Mouse (Mus musculus): ENCODE data around the gene Bpgm. TPM values are rescaled to one million over a fixed set of nuclear protein-coding genes. Genes with fewer than 3 reads are reported as not detected.

The Bpgm gene
- polyA plus RNA-seq, 1 experiment from 2014 or later, result 38.1 TPM

DNA sequence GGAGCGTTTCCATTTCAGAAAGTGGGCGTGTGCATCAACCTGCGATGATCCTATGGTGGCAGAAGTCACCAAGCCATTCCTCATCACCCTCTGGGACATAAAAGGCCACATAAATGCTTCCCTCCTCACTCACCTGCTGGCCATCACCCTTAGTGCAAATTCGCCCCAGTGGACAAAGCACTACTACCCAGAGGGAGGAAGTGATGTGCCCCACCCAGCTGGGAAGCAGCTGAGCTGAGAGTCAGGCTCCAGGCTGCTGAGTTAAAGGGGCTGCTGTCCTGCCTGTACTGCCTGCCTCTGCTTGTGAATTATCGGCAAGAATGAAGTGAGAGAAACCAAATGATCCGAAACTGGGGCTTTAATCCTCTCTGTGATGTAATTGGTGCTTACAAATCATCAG is 49.9 kb downstream of the Bpgm start:
- no peak overlapping the region for H3K4me3 ChIP-seq (ENCODE audit: low read depth, low read length)
- H3K27me3 ChIP-seq (replicated peaks; ENCODE audit: control insufficient read depth, insufficient read depth, low read length), result no peaks in the 10 kb centered on the region
- no peak for DNase-seq (ENCODE audit: low spot score)
- no peak overlapping the region for H3K4me2 ChIP-seq (ENCODE audit: low read length)
- no peaks in the 10 kb centered on the region for H3K9me3 ChIP-seq (ENCODE audit: control insufficient read depth, low read length)
- no peaks in the 10 kb centered on the region for H3K36me3 ChIP-seq (ENCODE audit: control insufficient read depth, insufficient read depth, low read length)
- 69% methylated on average over 6 of the region's 6 CpGs for WGBS
- H3K4me1 ChIP-seq (replicated peaks; ENCODE audit: control insufficient read depth, insufficient read depth, low read length), result peaks cover 3% of the 10 kb centered on the region; the same call in 1 of the 2 replicates
- ATAC-seq (replicated peaks; ENCODE audit: low FRiP score, low TSS enrichment, low read depth), result no peak
- H3K9ac ChIP-seq (ENCODE audit: low read length), result no peak overlapping the region
- no peak overlapping the region for H3K27ac ChIP-seq (ENCODE audit: low read depth)

DNA sequence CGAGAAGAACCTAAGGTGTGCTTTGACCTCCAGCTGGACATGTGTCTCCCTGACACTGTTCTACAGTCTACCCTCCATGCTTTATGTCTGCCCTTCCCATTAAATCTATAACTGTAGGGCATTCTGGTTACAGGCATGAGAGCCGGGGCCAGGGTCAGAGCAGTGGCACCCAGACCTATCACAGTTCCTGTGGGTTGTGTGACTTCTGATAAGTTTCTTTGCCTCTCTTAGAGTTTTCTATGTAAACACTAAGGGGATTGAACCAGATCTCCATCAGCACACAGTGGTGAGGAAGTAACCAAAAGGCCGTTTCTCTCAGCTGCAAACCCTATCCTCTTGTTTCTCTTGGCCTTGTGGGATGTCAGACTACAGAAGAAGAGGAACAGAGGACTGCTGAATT is 50.4 kb downstream of the Bpgm start:
- no peaks in the 10 kb centered on the region for H3K27me3 ChIP-seq (replicated peaks; ENCODE audit: control insufficient read depth, insufficient read depth, low read length)
- H3K4me1 ChIP-seq (replicated peaks; ENCODE audit: control insufficient read depth, insufficient read depth, low read length), result peaks cover 3% of the 10 kb centered on the region; the same call in 1 of the 2 replicates
- no peaks in the 10 kb centered on the region for H3K36me3 ChIP-seq (ENCODE audit: control insufficient read depth, insufficient read depth, low read length)
- no peak overlapping the region for H3K4me2 ChIP-seq (ENCODE audit: low read length)
- no peak overlapping the region for H3K4me3 ChIP-seq (ENCODE audit: low read depth, low read length)
- DNase-seq (ENCODE audit: low spot score) (no peak), ATAC-seq (replicated peaks; ENCODE audit: low FRiP score, low TSS enrichment, low read depth) (no peak)
- WGBS, result 73% methylated on average over 3 of the region's 3 CpGs
- no peak overlapping the region for H3K9ac ChIP-seq (ENCODE audit: low read length)
- no peaks in the 10 kb centered on the region for H3K9me3 ChIP-seq (ENCODE audit: control insufficient read depth, low read length)
- no peak overlapping the region for H3K27ac ChIP-seq (ENCODE audit: low read depth)

DNA sequence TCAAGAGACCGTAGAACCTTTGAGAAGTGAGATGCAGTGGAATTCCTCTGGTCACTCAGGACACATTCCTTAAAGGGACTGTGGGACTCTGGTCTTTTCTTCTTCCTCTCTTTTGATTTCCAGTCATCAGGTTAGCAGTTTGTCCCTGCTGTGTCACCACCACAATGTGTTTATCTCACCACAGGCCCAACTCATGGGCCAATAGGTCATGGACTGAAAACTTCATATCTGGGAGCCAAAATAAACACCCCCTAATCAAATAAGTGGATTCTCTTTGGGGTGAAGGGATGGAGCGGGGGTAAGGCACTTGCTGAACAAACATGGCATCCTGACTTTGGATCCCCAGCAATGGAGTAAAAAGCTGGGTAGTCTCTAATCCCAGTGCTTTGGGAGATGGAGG is 52.1 kb downstream of the Bpgm start:
- no peaks in the 10 kb centered on the region for H3K9me3 ChIP-seq (ENCODE audit: control insufficient read depth, low read length)
- DNase-seq (ENCODE audit: low spot score) (no peak), ATAC-seq (replicated peaks; ENCODE audit: low FRiP score, low TSS enrichment, low read depth) (no peak)
- peaks cover 3% of the 10 kb centered on the region; the same call in 1 of the 2 replicates for H3K4me1 ChIP-seq (replicated peaks; ENCODE audit: control insufficient read depth, insufficient read depth, low read length)
- no peaks in the 10 kb centered on the region for H3K36me3 ChIP-seq (ENCODE audit: control insufficient read depth, insufficient read depth, low read length)
- H3K4me2 ChIP-seq (ENCODE audit: low read length), result no peak overlapping the region
- no peak overlapping the region for H3K9ac ChIP-seq (ENCODE audit: low read length)
- WGBS, result 86% methylated on average over 2 of the region's 2 CpGs
- no peak overlapping the region for H3K4me3 ChIP-seq (ENCODE audit: low read depth, low read length)
- no peak overlapping the region for H3K27ac ChIP-seq (ENCODE audit: low read depth)
- H3K27me3 ChIP-seq (replicated peaks; ENCODE audit: control insufficient read depth, insufficient read depth, low read length), result no peaks in the 10 kb centered on the region

DNA sequence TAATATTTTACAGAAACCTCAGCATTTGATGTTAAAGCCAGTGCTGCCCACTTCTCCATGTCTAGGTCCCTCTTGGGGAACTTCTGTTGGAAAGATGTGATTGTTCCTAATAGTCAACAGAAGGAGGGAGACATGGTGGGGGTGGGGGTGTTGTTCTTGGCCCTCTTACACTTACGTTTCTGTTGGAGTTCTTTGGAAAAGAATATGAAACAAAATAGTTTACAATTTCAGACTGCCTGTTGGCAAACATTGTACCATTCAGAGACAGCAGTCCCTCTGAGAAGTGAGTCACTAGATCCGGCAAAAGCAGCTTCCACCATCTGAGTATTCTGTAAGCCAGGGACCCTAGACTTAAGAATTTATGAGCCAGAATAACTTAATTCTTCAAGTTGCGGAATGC is 54.0 kb downstream of the Bpgm start:
- H3K9me3 ChIP-seq (ENCODE audit: control insufficient read depth, low read length), result no peaks in the 10 kb centered on the region
- H3K4me2 ChIP-seq (ENCODE audit: low read length), result no peak overlapping the region
- H3K9ac ChIP-seq (ENCODE audit: low read length), result no peak overlapping the region
- no peak overlapping the region for H3K27ac ChIP-seq (ENCODE audit: low read depth)
- no peaks in the 10 kb centered on the region for H3K36me3 ChIP-seq (ENCODE audit: control insufficient read depth, insufficient read depth, low read length)
- DNase-seq (ENCODE audit: low spot score) (no peak), ATAC-seq (replicated peaks; ENCODE audit: low FRiP score, low TSS enrichment, low read depth) (no peak)
- H3K4me1 ChIP-seq (replicated peaks; ENCODE audit: control insufficient read depth, insufficient read depth, low read length), result peaks cover 3% of the 10 kb centered on the region; the same call in 1 of the 2 replicates
- 55% methylated on average over 3 of the region's 3 CpGs for WGBS
- H3K4me3 ChIP-seq (ENCODE audit: low read depth, low read length), result no peak overlapping the region
- no peaks in the 10 kb centered on the region for H3K27me3 ChIP-seq (replicated peaks; ENCODE audit: control insufficient read depth, insufficient read depth, low read length)

DNA sequence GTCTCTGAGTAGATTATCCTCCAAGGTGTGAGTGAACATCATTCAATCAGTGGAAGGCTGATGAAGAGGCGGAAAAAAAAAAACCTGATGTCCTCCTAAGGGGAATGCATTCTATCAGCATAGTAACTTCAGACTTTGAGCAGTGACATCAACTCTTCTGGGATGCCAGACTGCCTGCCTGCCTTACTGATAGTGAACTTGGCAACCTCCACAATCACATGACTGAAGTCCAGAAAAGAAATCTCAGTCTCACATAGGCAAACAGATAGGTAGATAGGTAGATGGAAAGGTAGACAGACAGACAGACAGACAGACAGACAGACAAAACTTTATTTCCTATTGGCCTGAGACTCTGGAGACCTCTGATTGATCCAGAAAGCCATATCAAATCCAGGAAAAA is 57.0 kb downstream of the Bpgm start:
- H3K27me3 ChIP-seq (replicated peaks; ENCODE audit: control insufficient read depth, insufficient read depth, low read length), result no peaks in the 10 kb centered on the region
- H3K4me1 ChIP-seq (replicated peaks; ENCODE audit: control insufficient read depth, insufficient read depth, low read length), result 0 out of 2 replicates have a peak, but pooled peaks cover 5% of the 10 kb centered on the region
- H3K27ac ChIP-seq (ENCODE audit: low read depth), result no peak overlapping the region
- H3K36me3 ChIP-seq (ENCODE audit: control insufficient read depth, insufficient read depth, low read length), result no peaks in the 10 kb centered on the region
- ATAC-seq (replicated peaks; ENCODE audit: low FRiP score, low TSS enrichment, low read depth) (no peak), DNase-seq (ENCODE audit: low spot score) (no peak)
- 90% methylated on average over 1 of the region's 1 CpGs for WGBS
- no peak overlapping the region for H3K4me2 ChIP-seq (ENCODE audit: low read length)
- H3K4me3 ChIP-seq (ENCODE audit: low read depth, low read length), result no peak overlapping the region
- no peak overlapping the region for H3K9ac ChIP-seq (ENCODE audit: low read length)
- H3K9me3 ChIP-seq (ENCODE audit: control insufficient read depth, low read length), result no peaks in the 10 kb centered on the region

DNA sequence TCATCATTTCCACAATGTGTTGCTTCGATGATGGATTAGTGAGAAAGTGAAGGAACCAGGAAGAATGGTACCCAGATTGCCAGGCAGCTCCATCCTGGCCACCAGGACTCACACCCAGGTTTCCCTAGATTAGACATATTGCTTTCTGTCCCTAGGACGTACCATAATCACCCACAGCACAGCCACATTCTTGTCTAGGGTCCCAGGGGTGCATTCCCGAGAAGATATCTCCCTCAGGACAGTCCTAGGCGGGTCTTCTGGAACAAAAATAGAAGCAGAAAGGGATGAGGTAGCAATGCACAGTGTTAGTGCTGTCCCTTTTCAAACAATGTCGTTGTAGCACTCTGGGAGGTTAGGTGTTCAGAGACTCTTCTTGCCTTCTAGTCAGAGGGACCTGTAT is 57.9 kb downstream of the Bpgm start:
- no peaks in the 10 kb centered on the region for H3K36me3 ChIP-seq (ENCODE audit: control insufficient read depth, insufficient read depth, low read length)
- WGBS, result 71% methylated on average over 5 of the region's 5 CpGs
- H3K27me3 ChIP-seq (replicated peaks; ENCODE audit: control insufficient read depth, insufficient read depth, low read length), result no peaks in the 10 kb centered on the region
- no peak overlapping the region for H3K9ac ChIP-seq (ENCODE audit: low read length)
- H3K27ac ChIP-seq (ENCODE audit: low read depth), result no peak overlapping the region
- no peak for ATAC-seq (replicated peaks; ENCODE audit: low FRiP score, low TSS enrichment, low read depth)
- H3K4me2 ChIP-seq (ENCODE audit: low read length), result no peak overlapping the region
- no peak for DNase-seq (ENCODE audit: low spot score)
- no peaks in the 10 kb centered on the region for H3K9me3 ChIP-seq (ENCODE audit: control insufficient read depth, low read length)
- 0 out of 2 replicates have a peak, but pooled peaks cover 5% of the 10 kb centered on the region for H3K4me1 ChIP-seq (replicated peaks; ENCODE audit: control insufficient read depth, insufficient read depth, low read length)
- H3K4me3 ChIP-seq (ENCODE audit: low read depth, low read length), result no peak overlapping the region

DNA sequence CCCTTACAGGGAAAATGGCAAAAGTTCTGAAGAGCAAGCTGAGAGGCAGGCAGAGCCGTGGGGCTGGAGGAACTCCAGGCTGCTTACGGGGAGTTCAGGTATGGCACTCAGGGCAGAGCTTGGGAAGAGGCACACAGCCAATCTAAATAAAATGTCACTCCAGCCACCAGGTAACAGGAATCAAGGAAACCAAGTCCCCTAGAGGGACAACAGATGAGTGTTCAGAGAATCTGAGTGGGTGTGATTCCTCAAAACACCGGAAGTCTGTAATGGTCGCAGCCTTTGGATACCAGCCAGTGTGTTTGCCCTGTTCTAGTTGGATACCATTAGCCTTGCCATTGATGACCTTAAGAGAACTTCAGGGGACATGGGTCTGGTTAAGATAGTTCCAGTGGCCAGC is 66.9 kb downstream of the Bpgm start:
- peak overlapping the region; percentile 83 for H3K27ac ChIP-seq (ENCODE audit: low read depth)
- H3K36me3 ChIP-seq (ENCODE audit: control insufficient read depth, insufficient read depth, low read length), result no peaks in the 10 kb centered on the region
- WGBS, result 47% methylated on average over 4 of the region's 4 CpGs
- no peaks in the 10 kb centered on the region for H3K27me3 ChIP-seq (replicated peaks; ENCODE audit: control insufficient read depth, insufficient read depth, low read length)
- no peaks in the 10 kb centered on the region for H3K9me3 ChIP-seq (ENCODE audit: control insufficient read depth, low read length)
- H3K4me3 ChIP-seq (ENCODE audit: low read depth, low read length), result no peak overlapping the region
- H3K4me1 ChIP-seq (replicated peaks; ENCODE audit: control insufficient read depth, insufficient read depth, low read length), result peaks cover 15% of the 10 kb centered on the region
- DNase-seq (ENCODE audit: low spot score) (peak; percentile 55), ATAC-seq (replicated peaks; ENCODE audit: low FRiP score, low TSS enrichment, low read depth) (0 out of 2 replicates have a peak, but pooled peaks have one; percentile 32)
- no peak overlapping the region for H3K4me2 ChIP-seq (ENCODE audit: low read length)
- no peak overlapping the region for H3K9ac ChIP-seq (ENCODE audit: low read length)

DNA sequence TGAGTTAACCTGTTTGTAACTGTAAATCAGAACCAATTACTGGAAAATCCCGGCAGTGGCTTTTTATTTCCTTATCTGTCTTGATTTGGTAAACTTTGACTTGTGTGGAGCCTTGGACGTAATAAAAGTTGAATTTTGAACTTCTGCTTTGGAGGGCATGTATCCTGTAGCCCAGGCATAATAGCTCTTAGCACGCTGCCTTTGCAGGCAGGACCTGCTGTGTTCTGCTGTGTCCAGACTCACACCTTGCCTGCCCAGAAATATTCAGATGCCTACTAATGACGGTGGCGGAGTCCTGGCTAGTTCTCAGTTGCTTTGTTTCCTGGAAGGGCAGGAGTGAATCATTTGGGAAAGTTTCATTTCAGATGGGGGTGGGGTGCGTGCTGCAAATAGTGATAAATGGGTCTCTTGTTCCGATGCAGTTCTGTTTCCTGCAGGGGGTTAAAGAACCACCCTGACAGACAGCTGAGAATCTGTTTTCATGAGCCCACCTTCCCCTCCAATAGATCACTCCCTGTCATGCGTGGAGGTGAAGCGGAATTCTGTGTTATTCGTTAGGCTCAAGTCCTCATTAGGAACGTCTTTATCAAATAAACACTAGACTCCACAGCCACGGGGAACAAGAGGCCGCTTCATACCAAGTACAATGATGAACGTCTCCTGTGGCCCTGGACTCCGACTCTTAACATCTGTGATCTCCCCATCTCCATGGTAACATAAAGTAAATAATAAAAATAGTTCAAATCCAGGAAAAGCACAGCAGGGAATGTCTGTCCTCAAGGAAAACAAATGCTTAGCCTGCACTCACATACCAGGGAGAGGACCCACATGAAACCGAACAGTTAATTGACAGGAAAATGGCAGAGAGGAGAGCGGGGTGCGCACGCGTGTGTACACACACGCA is 67.5 kb downstream of the Bpgm start:
- H3K27me3 ChIP-seq (replicated peaks; ENCODE audit: control insufficient read depth, insufficient read depth, low read length), result no peaks in the 10 kb centered on the region
- no peaks in the 10 kb centered on the region for H3K9me3 ChIP-seq (ENCODE audit: control insufficient read depth, low read length)
- no peak overlapping the region for H3K4me3 ChIP-seq (ENCODE audit: low read depth, low read length)
- H3K4me2 ChIP-seq (ENCODE audit: low read length), result peak overlapping the region; percentile 38
- DNase-seq (ENCODE audit: low spot score) (peak; percentile 74), ATAC-seq (replicated peaks; ENCODE audit: low FRiP score, low TSS enrichment, low read depth) (peak; percentile 82)
- WGBS, result 24% methylated on average over 21 of the region's 21 CpGs
- H3K9ac ChIP-seq (ENCODE audit: low read length), result 0 out of 2 replicates have a peak overlapping the region, but pooled peaks have one; percentile 5
- peak overlapping the region; percentile 83 for H3K27ac ChIP-seq (ENCODE audit: low read depth)
- H3K36me3 ChIP-seq (ENCODE audit: control insufficient read depth, insufficient read depth, low read length), result no peaks in the 10 kb centered on the region
- peaks cover 17% of the 10 kb centered on the region for H3K4me1 ChIP-seq (replicated peaks; ENCODE audit: control insufficient read depth, insufficient read depth, low read length)

Measured in intestine, embryonic 14.5 days (tissue).